Mouse (Mus musculus) urinary bladder, adult 2 months (tissue): ENCODE measurements around the gene Lcn8. TPM values are rescaled to one million over a fixed set of nuclear protein-coding genes. Genes with fewer than 3 reads are reported as not detected.

Source experiments
- DNase-seq: peaks from one replicate; pipeline ENCODE4 v3.0.0; 2022; ENCODE audit warnings: low spot score
- polyA plus RNA-seq: library from polyadenylated mRNA; depleted of rRNA; stranded (reverse); fragments of >200 nt; gene quantifications from 2 replicates; pipeline ENCODE4 v1.2.3, GENCODE M21; 2012; rRNA removed

The Lcn8 gene
- polyA plus RNA-seq, result 0.94 and 1.8 TPM in 2 replicates

DNA sequence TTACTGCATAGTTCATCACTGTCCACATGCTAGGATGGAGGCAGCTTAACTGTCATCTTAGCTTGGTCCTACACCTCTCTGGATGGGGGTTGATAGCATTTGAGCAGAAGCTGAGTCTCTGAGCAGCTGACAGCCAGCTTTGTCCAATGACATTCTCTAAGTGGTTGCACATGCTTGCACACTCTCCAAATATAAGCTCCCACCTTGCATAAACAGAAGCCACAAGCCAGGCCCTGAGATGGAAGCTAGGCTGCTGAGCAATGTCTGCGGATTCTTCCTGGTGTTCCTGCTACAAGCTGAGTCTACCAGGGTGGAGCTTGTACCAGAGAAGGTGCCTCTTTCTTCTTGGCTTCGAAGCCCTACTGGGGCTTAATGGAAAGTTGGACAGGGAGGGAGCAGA is at the start of gene Lcn8:
Gene Lcn8, plus strand, starts transcription at position 219 of the 400 bp plus-strand sequence.
- no peak for DNase-seq

DNA sequence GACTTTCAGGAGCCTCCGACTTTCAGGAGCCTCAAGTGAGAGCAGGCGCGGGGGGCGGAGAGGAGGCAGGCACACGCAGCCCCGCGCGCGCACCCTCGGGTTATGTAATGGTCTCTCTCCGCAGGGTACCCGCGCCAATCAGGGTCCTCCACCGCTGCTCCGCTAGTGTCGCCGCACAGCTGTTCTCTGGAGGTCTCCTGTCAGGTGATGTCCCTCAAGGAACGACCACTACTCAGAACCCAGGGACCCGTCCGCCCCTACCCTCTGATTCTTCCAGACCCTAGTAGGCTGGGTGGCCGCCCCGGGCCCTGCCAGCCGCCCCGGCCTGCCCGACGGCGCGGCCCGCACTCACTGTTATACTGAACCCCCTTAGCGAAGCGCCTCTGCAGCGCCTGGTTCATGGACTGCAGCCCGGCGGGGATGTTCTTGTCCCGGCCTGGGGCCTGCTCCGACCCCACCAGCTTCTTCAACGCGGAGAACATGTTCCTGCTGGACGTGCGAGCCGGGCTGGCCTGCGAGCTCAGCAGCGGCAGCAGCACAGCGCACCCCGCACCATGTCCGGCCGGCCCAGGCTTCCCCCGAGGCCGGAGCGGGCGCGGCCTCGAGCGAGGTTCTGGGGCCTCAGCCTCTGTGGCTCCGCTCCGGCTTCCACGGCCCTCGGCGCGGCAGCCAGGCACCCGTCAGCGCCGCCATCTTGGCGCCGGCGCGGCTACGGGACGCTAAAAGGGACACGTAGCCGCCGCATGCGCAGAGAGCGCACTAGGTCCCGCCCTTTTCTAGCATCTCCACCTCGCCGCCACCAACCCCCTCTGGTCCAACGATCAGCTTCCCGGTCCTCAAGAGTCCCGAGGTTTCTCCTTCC is 44.9 kb upstream of the Lcn8 start, which contains the start of gene Rabl6:
Gene Rabl6, minus strand, starts transcription at position 761 of the 862 bp plus-strand sequence.
- peak; percentile 88 for DNase-seq

DNA sequence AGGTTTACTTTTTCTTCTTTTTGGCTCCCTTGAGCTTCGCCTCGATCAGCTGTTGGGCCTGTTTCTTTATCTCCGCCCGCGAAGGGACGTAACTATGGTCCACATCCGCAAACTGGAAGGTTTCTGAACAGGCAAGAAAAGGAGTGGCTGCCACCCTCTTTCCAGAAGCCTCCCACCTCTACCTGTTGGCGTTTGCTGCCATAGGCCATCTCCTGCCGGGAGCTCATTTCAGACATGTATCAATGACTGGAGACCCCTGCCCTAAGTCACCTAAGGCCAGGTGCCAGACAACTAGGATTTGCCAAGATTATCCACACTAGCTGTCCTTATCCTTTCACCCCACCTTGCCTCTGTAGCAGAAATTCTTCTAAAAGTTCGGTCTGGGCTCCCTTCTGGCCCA is 44.2 kb upstream of the Lcn8 start:
- DNase-seq, result no peak

DNA sequence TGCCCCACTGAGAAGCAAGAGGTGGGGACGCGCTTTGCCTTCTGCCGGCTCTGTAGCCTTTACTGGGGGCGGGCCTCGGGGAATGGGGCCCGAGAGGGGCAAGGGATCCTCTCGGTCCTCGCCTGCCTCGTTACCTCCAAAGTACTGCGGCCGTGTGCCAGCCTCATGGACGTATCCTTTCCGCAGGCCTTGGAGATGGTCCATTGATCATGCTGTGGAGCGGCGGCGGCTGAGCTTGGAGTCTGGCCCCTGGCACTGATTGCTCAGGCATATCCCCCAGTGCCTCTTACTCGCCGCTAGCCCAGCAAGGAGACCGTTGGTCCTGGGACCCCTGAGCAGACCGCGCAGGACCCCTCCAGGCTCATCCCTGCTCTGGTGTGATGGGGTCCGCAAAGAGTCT is 36.5 kb upstream of the Lcn8 start:
- DNase-seq, result no peak

DNA sequence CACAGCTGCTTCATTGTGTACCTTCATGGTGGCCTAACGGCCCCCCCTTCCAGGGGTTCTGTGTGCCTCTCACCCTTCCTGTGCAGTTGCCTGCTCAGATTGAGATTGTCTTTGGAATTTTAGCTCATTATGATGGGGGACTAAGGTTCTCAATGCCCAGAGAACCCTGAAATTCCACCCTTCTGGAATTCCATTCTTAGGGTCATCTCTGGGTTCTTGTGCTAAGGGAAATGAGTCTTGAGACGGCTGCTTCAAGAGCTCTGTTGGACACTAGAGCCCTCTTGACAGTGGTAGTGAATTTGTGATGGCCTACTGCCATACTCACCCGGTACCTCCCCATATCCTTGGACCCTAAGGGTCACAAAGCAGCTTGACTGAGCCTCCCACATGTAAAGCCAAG is 35.3 kb upstream of the Lcn8 start, which contains the start of gene Ccdc183:
Gene Ccdc183, minus strand, starts transcription at position 101 of the 400 bp plus-strand sequence.
- DNase-seq, result no peak

DNA sequence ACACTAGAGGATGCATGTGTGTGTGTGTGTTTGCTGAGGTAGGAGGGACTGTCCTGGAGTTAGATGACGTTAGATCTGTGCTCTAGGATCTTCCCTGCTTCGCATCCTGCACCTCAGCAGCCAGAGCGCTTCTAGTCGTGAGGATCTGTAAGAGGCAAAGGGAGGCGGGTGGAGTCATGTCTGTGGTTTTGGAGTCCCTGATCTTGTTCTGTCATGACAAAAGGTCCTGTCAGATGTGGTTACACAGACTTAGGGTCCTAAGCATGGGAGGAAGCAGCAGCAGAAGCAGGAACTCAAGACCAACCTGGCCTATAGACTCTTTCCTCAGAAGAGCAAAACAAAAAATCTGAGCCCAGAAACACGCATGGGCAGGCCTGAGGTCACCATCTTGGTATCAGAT is 32.5 kb upstream of the Lcn8 start:
- DNase-seq, result no peak

DNA sequence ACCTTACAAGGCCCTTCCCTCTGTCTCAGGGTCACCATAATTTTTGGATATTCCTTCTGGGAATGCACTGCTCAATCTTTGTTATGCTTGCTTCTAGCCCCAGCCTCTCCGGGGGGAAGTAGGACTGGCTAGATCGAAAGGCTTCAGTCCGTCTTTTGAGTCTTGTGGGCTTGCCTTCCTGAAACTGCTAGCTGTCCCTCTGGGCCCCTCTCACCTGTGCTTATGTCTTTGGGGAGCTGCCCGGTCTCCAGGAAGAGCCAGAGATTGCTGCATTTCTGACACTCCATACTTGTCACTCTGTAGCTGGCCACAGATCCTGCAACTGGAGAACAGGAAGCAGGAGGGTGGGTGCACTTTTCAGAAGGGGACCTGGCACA is 32.1 kb upstream of the Lcn8 start:
- no peak for DNase-seq

DNA sequence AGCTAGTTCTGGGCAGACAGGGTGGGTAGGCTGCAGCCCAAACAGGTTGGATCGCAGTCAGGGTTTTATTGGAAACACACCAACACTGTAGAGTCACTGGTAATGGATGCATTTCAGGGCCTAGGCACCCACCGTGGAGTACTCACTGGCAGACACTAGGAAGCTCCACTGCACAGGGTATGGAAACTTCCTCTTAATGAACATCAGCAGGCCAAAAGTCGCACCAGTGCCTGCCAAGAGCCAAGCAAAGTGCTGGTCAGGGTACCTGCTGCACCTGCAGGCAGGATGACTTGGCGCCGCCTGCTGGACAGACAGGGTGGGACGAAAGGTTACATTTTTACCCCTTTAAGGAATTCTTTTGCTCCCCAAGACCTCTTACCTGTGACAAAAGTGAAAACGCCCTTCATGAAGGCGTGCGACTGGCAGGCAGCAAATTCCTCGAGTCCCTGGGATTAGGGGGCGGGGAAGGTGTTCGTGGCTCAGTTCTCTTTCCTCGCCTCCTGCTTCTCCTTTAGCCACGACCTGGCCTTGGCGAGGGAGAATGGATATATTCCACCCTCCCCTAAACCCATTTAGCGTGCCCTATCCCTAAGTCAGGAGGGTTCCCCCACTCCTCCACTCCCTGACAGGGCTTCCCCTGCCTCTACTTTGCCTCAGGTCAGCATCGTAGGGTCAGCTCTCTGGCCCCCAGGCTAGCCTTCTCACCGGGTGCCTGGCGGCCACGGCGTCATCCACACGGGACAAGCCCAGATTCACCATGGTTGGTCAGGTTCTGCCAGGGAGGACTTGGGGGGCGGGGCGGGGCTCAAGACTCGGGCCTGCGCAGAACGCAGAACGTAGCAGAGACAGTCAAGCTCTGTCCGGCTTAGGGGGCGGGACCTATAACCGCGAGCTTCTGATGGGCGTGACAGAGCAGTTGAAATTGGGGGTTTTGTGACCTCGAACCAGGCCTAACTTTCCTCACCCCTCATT is 31.4 kb upstream of the Lcn8 start, which contains the start of gene Tmem141:
Gene Tmem141, minus strand, starts transcription at position 777 of the 972 bp plus-strand sequence.
- peak; percentile 63 for DNase-seq

DNA sequence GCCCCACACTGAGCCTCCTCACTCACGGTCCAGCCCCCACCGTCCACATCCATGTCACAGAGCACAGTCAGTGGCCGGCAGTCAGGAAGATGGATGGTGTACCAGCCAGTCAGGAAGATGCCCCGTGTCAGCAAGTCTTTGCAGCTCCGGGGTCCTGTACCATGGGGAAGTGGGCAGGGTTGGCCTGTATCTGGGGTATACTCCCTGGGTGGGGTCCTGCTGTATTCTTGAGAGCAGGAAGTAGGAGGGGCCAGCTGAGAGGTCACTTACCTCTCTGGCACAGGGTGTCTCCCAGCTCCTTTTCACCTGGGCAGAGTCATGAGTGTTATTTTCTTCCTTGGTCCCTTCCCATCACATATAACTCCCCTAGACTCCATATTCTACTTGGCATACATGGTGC is 26.9 kb upstream of the Lcn8 start:
- no peak for DNase-seq

DNA sequence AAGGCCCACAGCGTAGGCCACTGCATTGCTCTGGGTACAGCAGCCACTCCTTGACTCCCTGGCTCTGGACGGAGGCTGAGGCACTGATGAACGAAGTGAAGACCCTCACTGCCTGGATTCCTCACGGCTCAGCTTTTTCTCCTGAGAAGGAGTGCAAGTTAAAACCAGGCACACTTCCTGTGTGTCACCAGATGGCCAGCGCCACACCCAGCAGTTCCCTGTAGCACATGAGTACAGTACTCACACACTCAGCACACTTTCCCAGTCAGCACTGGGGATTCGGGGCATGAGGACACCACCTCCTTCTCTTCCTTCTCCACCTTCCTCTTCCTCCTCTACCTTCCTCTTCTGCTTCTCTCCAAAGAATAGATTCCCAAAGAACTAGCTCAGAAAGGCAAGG is 25.1 kb upstream of the Lcn8 start, which contains the start of gene Fcna:
Gene Fcna, minus strand, starts transcription at position 220 of the 400 bp plus-strand sequence.
- DNase-seq, result no peak

DNA sequence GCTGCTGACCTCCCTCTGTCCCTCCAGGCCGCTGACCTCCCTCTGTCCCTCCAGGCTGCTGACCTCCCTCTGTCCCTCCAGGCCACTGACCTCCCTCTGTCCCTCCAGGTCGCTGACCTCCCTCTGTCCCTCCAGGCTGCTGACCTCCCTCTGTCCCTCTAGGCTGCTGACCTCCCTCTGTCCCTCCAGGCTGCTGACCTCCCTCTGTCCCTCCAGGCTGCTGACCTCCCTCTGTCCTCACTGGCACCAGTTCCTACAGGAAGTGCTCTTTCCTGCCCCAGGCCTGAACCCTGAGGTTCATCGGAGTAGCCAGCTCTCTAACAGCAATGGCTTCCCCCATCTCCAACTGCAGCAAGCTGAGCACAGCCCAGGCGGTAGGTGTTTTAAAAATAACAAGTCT is 24.2 kb upstream of the Lcn8 start:
- DNase-seq, result no peak

DNA sequence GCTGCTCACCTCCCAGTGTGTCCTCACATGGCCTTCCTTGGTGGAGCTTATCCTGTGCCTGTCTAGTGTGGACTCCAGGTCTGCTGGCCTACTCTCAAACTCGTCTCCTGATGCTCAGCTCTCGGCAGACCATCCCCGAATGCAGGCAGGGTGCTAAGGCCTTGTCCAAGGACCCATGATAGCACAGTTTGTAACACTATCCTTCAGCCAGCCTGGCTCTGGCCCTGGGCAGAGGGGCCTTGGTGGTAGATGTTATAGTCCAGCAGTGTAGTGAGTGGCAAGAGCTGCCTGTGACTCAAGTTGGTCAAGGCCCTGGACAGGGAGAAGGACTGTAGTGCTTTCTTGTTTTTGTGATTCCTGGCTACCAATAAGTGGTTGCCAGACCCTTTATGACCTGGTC is 19.3 kb upstream of the Lcn8 start:
- no peak for DNase-seq

DNA sequence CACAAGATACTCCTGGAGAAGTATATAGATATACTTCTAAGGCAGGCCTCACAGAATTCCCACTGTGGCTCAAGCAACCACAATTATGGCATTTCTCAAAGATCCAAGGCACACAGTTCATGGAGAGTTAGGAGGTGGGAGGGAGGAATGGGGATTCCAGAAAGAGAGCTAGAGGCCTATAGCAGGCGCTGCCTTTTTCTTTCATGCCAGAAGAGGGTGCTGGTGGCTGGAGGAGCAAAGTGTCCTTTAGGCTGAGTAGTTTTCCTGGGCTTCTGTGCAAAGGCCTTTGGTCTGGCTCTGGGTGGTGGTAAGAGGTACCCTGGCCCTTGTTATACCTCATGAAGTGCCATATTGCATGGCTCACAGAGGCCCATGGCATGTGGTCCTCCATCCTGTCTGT is 18.9 kb upstream of the Lcn8 start:
- no peak for DNase-seq

DNA sequence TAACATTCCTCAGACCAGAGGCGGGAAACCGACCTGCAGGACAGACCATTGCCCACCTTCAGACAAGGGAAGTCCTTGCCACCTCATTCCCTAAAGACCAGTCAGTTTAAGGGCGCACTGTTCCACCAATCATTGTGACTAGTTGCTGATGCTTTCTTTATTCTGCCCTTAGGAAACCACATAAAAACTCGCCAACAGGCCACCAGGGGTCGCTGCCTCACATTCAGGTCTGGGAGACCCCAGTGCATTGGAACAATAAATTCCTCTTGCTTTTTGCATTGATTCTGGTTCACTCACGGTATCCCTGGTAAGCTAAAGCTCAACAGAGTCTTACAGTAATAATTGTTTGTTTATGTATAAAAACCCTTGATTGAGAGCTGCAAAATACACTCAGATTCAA is 13.0 kb upstream of the Lcn8 start:
- DNase-seq, result no peak

DNA sequence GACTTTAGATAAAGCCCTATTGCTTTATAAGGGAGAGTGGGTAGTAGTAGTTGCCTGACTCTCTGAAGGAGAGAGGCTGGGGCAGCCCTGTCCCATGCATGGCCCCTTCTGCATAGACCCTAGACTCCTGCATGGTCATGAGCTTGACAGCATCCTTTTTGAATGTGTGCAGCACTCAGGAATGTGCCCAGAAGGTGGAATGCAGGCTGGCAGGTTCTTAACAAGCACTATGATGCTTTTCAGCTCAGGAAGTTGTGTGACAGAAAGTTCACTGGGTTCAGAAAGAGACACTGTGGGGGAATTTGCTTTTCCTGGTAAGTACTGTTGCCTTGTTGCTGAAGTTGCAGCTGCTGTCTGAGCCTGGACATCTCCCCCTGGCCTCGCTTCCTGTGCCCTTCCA is 1.6 kb downstream of the Lcn8 start:
- no peak for DNase-seq

DNA sequence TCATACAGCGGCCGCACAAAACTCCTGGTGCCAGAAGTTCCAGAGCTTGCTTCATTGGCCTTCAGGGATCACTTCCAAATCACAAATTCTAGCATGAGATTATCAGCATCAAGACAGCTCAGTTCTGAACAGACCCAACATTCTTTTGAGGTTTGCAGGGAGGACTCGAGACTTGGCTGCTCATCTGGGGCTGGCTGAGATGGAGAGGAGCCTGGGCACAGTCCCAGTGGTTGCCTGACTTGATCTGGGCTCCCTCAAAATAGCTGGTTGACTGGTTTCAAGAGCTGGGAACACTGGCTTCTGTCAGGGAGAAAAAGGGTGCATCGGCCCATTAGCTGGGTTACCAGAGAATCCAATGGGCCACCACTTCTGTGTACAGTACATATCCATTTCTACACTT is 3.8 kb downstream of the Lcn8 start:
- no peak for DNase-seq

DNA sequence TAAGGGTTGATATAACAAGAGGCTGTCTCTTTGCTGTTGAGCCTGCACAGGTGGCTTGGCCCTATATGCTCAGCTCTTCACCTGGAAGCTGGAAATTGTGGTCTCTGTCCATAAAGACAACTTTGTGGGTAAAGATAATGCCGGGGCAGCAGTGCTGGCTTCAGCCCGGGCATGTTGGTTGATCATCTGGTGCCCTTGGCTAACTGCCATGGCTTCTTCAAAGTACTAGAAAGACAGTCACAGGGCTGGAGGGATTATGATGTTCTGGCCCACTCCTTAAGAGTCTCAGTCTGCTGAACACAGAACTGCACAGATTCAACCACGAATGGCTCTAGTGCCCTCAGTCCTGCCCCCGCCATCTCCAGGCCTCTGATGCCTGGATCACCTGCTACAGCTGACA is 4.3 kb downstream of the Lcn8 start:
- no peak for DNase-seq

DNA sequence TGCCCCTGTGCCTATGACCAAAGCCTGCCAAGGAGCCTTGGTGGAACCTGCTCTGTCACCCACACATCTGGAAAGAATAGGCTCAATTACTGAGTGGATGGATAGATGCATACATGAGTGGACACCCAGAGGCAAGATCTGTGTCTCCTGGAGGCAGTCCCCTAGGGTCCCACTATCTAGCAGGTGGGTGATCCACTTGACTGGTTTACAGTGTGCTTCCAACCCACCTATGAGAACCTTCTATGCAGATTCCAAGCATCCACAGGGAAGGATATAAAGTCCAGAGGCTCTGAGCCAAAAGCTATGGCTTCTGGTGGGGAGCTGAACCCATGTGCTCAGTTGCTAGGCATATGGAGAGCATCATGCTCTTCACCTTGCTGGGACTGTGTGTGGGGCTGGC is 4.7 kb downstream of the Lcn8 start, which contains the start of gene Lcn5:
Gene Lcn5, plus strand, starts transcription at position 301 of the 400 bp plus-strand sequence.
- DNase-seq, result no peak

DNA sequence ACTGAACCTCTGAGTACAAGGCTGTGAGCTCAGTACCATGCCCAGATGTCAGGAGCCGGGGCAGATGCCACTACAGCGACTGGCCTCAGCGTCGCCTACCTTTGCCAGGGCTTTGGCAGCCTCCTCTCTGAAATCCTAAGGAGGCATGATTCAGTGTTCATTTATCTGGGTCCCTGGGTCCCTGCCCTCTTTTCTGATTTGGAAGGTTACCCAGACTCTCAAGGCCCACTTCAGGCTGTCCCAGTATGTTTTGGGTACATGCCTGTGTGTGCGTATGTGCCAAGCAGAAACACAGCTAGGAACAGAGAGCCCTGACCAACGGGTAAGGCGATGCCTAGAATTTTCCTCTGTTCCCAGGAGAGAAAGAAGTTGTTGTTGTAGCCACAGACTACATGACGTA is 7.4 kb downstream of the Lcn8 start:
- DNase-seq, result no peak

DNA sequence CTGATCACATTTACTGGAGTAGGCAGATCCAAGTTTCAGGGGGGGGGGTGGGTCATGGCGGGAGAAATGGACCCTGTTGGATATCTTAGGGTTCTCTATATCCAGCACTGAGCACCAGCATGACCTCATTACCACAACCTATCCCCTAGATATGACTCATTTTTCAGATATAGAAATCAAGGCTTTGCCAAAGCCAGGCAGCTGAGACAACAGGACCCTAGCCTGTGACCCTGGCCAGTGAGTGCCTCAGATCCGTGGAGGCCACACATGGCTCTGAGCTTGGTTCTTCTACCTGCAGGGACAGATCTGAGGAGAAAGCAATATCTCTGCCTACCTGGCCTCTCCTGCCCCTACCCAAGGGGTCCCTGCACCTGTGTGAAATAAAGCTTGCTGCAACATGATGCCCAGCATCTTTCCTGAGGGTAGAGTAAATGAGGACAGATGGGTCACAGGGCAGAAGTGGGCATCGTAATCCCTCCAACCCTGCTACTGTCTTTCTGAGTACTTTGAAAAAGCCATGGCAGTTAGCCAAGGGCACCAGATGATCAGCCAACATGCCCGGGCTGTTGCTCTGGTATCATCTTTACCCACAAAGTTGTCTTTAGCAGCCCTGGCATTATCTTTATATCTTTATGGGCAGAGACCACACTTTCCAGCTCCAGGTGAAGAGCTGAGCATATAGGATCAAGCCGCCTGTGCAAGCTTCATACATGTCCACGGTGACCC is 8.5 kb downstream of the Lcn8 start:
- DNase-seq, result no peak

DNA sequence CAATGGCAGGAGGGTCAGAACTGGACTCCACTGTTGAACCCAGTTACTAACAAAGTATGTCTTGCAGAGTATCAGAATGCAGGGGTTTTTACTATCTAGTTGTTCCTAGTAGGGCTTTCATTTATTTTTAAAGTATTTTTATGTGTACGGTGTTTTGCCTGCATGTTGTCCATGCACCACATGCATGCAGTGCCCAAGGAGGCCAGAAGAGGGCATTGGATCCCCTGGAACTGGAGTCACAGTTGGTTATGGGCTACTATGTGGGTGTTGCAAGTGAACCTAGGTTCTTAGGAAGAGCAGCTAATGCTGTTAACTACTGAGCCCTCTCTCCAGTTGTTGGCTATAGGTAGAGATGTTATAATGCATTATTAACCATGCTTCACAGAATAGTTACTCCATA is 10.6 kb downstream of the Lcn8 start:
- DNase-seq, result no peak

DNA sequence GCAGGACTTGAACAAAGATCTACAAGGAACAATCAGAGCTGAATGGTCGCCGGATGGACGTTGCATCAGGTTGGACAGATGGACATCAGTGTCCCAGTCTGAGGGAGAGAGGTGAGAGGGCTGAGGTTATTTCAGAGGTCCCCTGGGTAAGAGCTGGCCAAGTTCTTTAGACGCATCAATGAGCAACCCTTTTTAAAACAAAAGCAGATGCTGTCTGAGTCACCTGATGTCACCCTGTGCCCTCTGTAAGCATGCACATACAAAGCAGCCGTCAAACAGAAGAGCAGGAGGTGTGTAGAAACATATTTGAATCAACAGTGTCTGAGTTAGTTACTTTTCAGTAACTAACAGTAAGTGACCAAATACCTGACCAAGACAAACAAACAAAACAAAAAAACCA is 11.2 kb downstream of the Lcn8 start:
- no peak for DNase-seq
